22 mouse cellular contexts compared by ENCODE assay signal in the genomic region with DNA sequence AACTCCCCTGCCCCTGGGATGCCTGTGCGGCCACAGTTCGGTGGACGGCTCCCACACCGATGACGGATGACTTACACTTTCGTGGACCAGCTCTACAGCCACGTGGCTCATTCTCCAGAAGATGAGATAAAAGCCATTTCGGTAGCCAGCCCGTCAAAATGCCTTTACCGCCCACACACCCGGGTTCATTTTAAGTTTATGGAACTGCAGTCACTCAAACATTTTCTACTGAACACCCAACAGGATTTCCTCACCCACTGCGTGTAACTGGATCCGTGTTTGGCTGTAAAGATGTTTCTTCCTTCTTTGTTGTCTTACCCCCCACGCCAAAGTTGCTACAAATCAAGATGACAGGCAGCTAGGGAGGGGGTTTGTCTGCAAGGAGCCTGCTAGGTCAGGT. TPM values are rescaled to one million over a fixed set of nuclear protein-coding genes. Genes with fewer than 3 reads are reported as not detected.
DNase-seq lines count a peak whose midpoint lies in the region; ATAC-seq and TF ChIP-seq lines count a peak whose summit lies in the region.
"Had no signal": no experiment of that assay in that cellular context is flagged by ENCODE, and none has a peak within 500 bp of the region (broad histone marks: within the 10 kb centered on the region; RNA-seq: fewer than 3 reads in every experiment).

No protein-coding gene starts in this region.

- ATAC-seq in lung, embryonic 14.5 days (ENCODE audit: insufficient read depth): no peak
- ATAC-seq: forebrain, embryonic 14.5 days; intestine, embryonic 16.5 days; liver, embryonic 12.5 days; midbrain, embryonic 16.5 days had no signal

- no peaks in the 10 kb centered on the region for H3K9me3 ChIP-seq in lung, embryonic 14.5 days (ENCODE audit: low read depth, low read length)
- H3K9me3 ChIP-seq: embryonic facial prominence, embryonic 13.5 days; heart, embryonic 10.5 days; hindbrain, embryonic 13.5 days; limb, embryonic 12.5 days; liver, embryonic 12.5 days had no signal

- H3K79me3 ChIP-seq in C2C12 (ENCODE audit: low read depth): no peaks in the 10 kb centered on the region

- H3K27ac ChIP-seq in lung, embryonic 14.5 days (ENCODE audit: low read depth): no peak overlapping the region
- H3K27ac ChIP-seq: embryonic facial prominence, embryonic 13.5 days; heart, embryonic 10.5 days; hindbrain, embryonic 13.5 days; limb, embryonic 12.5 days; liver, embryonic 12.5 days had no signal

- DNase-seq in lung, embryonic 14.5 days: peak; percentile 13
- no peak for DNase-seq in lung, postnatal 36 days
- DNase-seq in CD4-positive, CD25-positive, alpha-beta regulatory T cell, adult 2 months (ENCODE audit: low read depth, low spot score): peak; percentile 78
- DNase-seq in induced T-regulatory cell, adult 2 months (ENCODE audit: low read depth): peak; percentile 78
- DNase-seq in left cerebral cortex, adult 11 months (ENCODE audit: low spot score): no peak
- no peak for DNase-seq in layer of hippocampus, adult 11-12 months (ENCODE audit: low spot score)
- DNase-seq: adrenal gland, postnatal 10 days; cerebellum, adult 11-12 months; cerebellum, postnatal 14 days; gastrocnemius, postnatal 25 days; kidney, postnatal 25 days; lung, adult 2 months; right cerebral cortex, postnatal 4 days had no signal

- 52% methylated on average over 14 of the region's 14 CpGs for WGBS in lung, embryonic 14.5 days

- no peak overlapping the region for H3ac ChIP-seq in C2C12 (ENCODE audit: control insufficient read depth, insufficient read length, low read depth)

- H3K9ac ChIP-seq in lung, embryonic 14.5 days: no peak overlapping the region
- H3K9ac ChIP-seq: embryonic facial prominence, embryonic 13.5 days; hindbrain, embryonic 13.5 days; limb, embryonic 12.5 days; liver, embryonic 12.5 days had no signal

- no peaks in the 10 kb centered on the region for H3K79me2 ChIP-seq in C2C12 (ENCODE audit: control insufficient read depth, insufficient read depth)

- H3K36me3 ChIP-seq in lung, embryonic 14.5 days (ENCODE audit: insufficient read depth): no peaks in the 10 kb centered on the region
- no peaks in the 10 kb centered on the region for H3K36me3 ChIP-seq in C2C12 (ENCODE audit: control insufficient read depth, insufficient read depth)
- H3K36me3 ChIP-seq: embryonic facial prominence, embryonic 13.5 days; heart, embryonic 10.5 days; hindbrain, embryonic 13.5 days; limb, embryonic 12.5 days; liver, embryonic 12.5 days had no signal

- TF ChIP-seq CTCF in lung, embryonic 14.5 days (IDR thresholded peaks at IDR 0.05; ENCODE audit: low read depth): no peak
- TF ChIP-seq CTCF in C2C12 (IDR thresholded peaks at IDR 0.05; ENCODE audit: control insufficient read depth, insufficient read depth, insufficient read length): no peak

- no peaks in the 10 kb centered on the region for H3K4me1 ChIP-seq in lung, embryonic 14.5 days (ENCODE audit: insufficient read depth)

- peaks cover 16% of the 10 kb centered on the region for H3K27me3 ChIP-seq in lung, embryonic 14.5 days (ENCODE audit: insufficient read depth, low read length)
- H3K27me3 ChIP-seq in C2C12 (ENCODE audit: control insufficient read depth, insufficient read depth, insufficient read length): no peaks in the 10 kb centered on the region

- no peak overlapping the region for H3K4me3 ChIP-seq in lung, embryonic 14.5 days (ENCODE audit: low read depth, low read length)
- H3K4me3 ChIP-seq in C2C12 (ENCODE audit: insufficient read depth, poor library complexity, severe bottlenecking): no peak overlapping the region
- H3K4me3 ChIP-seq: embryonic facial prominence, embryonic 13.5 days; heart, embryonic 10.5 days; hindbrain, embryonic 13.5 days; limb, embryonic 12.5 days; liver, embryonic 12.5 days had no signal

- no peak overlapping the region for H3K4me2 ChIP-seq in lung, embryonic 14.5 days
- H3K4me2 ChIP-seq: embryonic facial prominence, embryonic 13.5 days; hindbrain, embryonic 13.5 days; limb, embryonic 12.5 days; liver, embryonic 12.5 days had no signal

TF ChIP-seq in C2C12, 6 proteins besides CTCF, POLR2A, EP300 and RAD21:
- TF ChIP-seq USF1 (IDR thresholded peaks at IDR 0.05; ENCODE audit: low read depth): peak; percentile 45
- TF ChIP-seq FOSL1 (IDR thresholded peaks at IDR 0.05; ENCODE audit: insufficient read depth, low read length, poor library complexity, severe bottlenecking): no peak
- no peak for TF ChIP-seq CEBPB (IDR thresholded peaks at IDR 0.05; ENCODE audit: low read depth)

RNA-seq across cellular contexts. Expression of a gene that starts 5.7 kb away (rescaled TPM):
- 0.07 and 0.25 TPM in 2 replicates for polyA plus RNA-seq in lung, embryonic 14.5 days (2014; fragmentation: Nextera tagmentation; extraction: Ambion mirVana)
- polyA plus RNA-seq in C2C12 (2012; fragmentation: generic; extraction: Trizol): 0.29 TPM

RNA-seq across cellular contexts. Expression of a gene that starts 35.8 kb away (rescaled TPM):
- 0.97 and 1.2 TPM in 2 replicates for polyA plus RNA-seq in lung, embryonic 14.5 days (2014; fragmentation: Nextera tagmentation; extraction: Ambion mirVana)
- 32.1 TPM for polyA plus RNA-seq in C2C12 (2012; fragmentation: generic; extraction: Trizol)

RNA-seq across cellular contexts. Expression of a gene that starts 38.0 kb away (rescaled TPM):
- polyA plus RNA-seq in lung, embryonic 14.5 days (2014; fragmentation: Nextera tagmentation; extraction: Ambion mirVana): 1.6 and 2.5 TPM in 2 replicates
- 11.9 TPM for polyA plus RNA-seq in C2C12 (2012; fragmentation: generic; extraction: Trizol)

RNA-seq across cellular contexts. Expression of a gene that starts 54.2 kb away (rescaled TPM):
- 4.8 TPM in 2 replicates for polyA plus RNA-seq in lung, embryonic 14.5 days (2014; fragmentation: Nextera tagmentation; extraction: Ambion mirVana)
- polyA plus RNA-seq in C2C12 (2012; fragmentation: generic; extraction: Trizol): not detected

Comparison
In these comparisons a context has a peak if more than half of its experiments do, and no peak if none do; other contexts are left out.
1. DNase-seq: peak in lung, embryonic 14.5 days (single experiment), CD4-positive, CD25-positive, alpha-beta regulatory T cell, adult 2 months (single experiment) and induced T-regulatory cell, adult 2 months (single experiment); none in lung, postnatal 36 days (single experiment), left cerebral cortex, adult 11 months (single experiment) and layer of hippocampus, adult 11-12 months (single experiment).
2. RNA of a gene that starts 35.8 kb away (polyA plus RNA-seq): 32.1 TPM in C2C12 (single experiment); 0.97 to 1.2 TPM in lung, embryonic 14.5 days; every median in the first group is over 10 times any median in the second.